Mouse (Mus musculus): Measurements from ENCODE around the gene Krtap6-2. TPM values are rescaled to one million over a fixed set of nuclear protein-coding genes. Genes with fewer than 3 reads are reported as not detected.

The Krtap6-2 gene
- polyA plus RNA-seq (2016; fragmentation: Nextera tagmentation; extraction: Ambion mirVana): not detected in 2 replicates

DNA sequence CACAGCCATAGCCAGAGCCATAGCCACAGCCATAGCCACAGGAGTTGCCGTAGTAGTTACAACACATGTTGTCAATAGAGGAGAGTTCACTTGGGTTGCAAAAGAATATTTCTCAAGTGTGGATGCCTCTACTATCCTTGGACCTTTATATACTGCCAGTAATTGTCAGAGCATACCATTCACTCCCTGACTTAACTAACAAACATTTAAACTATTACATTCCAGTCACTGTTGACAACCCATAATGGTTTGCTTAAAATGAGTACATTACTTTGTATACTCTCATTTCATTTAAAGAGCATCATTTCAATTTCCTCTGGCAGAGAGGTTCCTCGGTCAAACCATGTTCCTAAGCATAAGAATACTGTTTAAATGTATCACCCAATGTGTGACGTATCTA lies at the start of gene Krtap6-2:
TSS of gene Krtap6-2 (minus strand) at position 101 of the 400 bp plus-strand sequence.
- Histone ChIP-seq H3K27ac (replicated peaks) (no peak within 1 kb of the TSS), H3K36me3 (no peaks in the 10 kb centered on the region), H3K4me3 (no peak within 1 kb of the TSS), H3K4me1 (no peaks in the 10 kb centered on the region), H3K9me3 (replicated peaks) (no peaks in the 10 kb centered on the region), H3K27me3 (ENCODE audit: low read depth, poor library complexity, severe bottlenecking) (peaks cover 9% of the 10 kb centered on the region; the same call in 1 of the 2 replicates)
- DNase-seq (ENCODE audit: low spot score): no peak
- 92% methylated on average over 3 of the region's 3 CpGs for WGBS

DNA sequence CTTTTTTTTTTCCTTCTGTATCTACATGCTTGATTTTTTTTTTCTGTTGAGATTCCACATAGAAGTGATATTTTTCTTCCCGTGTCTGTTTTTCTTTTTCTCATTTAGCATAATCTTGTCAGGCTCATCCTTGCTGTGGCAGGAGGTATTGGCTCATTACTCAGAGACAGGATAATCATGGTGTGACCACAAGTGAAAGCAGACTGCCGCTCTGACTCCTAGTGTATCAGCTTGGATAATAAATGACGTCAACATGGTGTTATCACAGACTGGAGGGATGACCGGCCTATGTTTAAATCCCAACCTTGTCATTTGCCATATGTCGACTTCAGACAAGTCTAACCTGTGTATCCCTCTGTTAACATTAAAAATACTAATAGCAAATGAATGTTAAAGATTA lies 41.3 kb upstream of the Krtap6-2 start:
- DNase-seq (ENCODE audit: low spot score): no peak
- no peaks in the 10 kb centered on the region for H3K4me1 ChIP-seq
- H3K27me3 ChIP-seq (ENCODE audit: low read depth, poor library complexity, severe bottlenecking): no peaks in the 10 kb centered on the region
- H3K9me3 ChIP-seq (replicated peaks): no peaks in the 10 kb centered on the region
- no peak overlapping the region for H3K4me3 ChIP-seq
- no peak overlapping the region for H3K27ac ChIP-seq (replicated peaks)
- no peaks in the 10 kb centered on the region for H3K36me3 ChIP-seq
- 91% methylated on average over 5 of the region's 5 CpGs for WGBS

DNA sequence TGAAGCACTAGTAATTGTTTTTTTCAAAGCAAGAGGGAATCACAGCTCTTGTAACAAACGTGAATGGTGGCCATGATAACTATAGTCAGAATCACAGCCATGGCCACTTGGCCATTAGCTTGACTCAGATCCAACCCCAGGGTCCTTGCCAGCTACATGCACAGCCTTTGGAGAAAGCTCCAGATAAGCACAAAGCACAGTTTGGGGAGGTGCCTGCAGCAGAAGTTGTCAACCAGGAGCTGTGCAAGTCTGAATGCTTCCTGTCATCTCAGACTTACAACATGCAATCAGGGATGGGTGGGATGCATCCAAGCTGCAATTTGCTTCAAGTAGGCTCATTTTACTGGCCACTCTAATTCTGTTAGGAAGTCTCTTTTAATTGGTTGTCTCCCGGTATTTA lies 9.7 kb upstream of the Krtap6-2 start:
- Histone ChIP-seq H3K36me3 (no peaks in the 10 kb centered on the region), H3K27me3 (ENCODE audit: low read depth, poor library complexity, severe bottlenecking) (no peaks in the 10 kb centered on the region), H3K27ac (replicated peaks) (no peak overlapping the region), H3K9me3 (replicated peaks) (0 out of 2 replicates have a peak, but pooled peaks cover 5% of the 10 kb centered on the region), H3K4me1 (no peaks in the 10 kb centered on the region), H3K4me3 (no peak overlapping the region)
- no peak for DNase-seq (ENCODE audit: low spot score)
- 91% methylated on average over 2 of the region's 2 CpGs for WGBS

DNA sequence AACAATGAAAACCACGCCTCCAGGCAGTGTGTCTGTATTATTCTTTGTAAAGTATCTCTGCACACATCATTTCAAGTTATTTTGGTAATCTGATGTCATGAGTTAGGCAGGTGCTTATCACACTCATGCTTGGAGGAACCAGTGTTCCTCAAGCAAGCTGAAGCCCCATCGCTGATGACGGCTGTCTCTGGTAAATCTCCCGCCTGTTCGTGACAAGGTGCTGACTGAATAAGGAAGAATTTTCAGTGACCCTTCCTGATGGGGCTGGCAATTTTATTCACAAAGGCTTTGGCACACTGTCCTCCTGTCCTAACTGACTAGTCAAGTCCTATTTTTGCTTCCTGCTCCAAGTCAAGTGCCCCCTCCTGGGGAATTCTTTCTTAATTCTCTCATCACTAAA lies 5.4 kb upstream of the Krtap6-2 start:
- Histone ChIP-seq H3K27me3 (ENCODE audit: low read depth, poor library complexity, severe bottlenecking) (no peaks in the 10 kb centered on the region), H3K4me1 (no peaks in the 10 kb centered on the region), H3K36me3 (no peaks in the 10 kb centered on the region), H3K4me3 (no peak overlapping the region), H3K27ac (replicated peaks) (no peak overlapping the region), H3K9me3 (replicated peaks) (0 out of 2 replicates have a peak, but pooled peaks cover 5% of the 10 kb centered on the region)
- DNase-seq (ENCODE audit: low spot score): no peak
- WGBS: 93% methylated on average over 5 of the region's 5 CpGs

DNA sequence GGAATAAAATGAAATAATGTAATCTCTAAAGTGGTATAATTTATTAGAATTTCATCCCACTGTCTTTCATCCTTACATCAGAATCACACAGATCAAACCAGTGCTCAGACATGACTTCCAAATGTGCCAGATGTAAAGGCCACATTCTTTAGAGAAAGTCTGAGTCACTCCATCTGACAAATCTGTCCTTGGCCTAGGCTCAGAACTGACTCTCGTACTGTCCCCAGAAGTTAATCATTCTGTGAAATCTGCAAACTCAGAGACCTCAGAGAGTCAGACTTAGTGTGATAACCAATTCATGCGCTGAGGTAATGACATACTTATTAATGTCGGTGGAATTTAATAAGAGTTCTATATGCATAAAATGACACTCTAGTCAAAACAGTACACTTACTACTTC lies 3.6 kb downstream of the Krtap6-2 start:
- Histone ChIP-seq H3K4me1 (no peaks in the 10 kb centered on the region), H3K4me3 (no peak overlapping the region), H3K36me3 (no peaks in the 10 kb centered on the region), H3K27me3 (ENCODE audit: low read depth, poor library complexity, severe bottlenecking) (peaks cover 19% of the 10 kb centered on the region; the same call in 1 of the 2 replicates), H3K27ac (replicated peaks) (no peak overlapping the region), H3K9me3 (replicated peaks) (0 out of 2 replicates have a peak, but pooled peaks cover 2% of the 10 kb centered on the region)
- DNase-seq (ENCODE audit: low spot score): no peak
- 92% methylated on average over 3 of the region's 3 CpGs for WGBS

DNA sequence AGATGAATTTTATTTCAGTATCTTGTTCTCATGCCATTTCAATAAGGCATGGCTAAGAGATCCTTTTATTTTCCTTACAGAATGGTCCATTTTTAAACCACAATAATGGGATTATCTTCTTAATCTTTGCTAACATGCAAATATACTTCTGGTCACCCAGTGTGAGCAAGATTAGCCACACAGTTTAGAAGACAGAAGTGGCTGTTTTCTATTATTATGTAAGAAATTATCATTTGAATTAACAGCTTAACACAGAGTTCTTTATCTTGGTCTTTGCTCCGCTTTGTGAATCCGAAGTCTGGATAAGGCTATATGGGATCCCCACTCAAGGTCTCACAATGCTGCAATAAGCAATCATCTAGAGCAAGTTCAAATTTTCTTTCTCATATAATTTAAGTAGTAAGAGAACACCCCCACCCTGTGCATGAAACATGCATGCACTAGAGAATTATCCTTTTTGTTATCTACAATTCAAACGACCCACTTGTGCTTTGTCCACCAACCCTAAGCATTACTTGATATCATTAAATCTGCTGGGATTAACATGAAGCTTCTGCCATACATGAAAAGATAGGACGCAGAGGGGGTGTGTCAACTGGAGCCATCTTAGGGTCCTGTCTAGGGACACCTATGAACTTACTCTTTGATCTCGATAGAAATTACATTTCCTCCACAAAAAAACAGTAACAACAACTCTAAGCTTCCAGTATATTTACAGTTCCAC lies 9.4 kb downstream of the Krtap6-2 start:
- WGBS: 51% methylated on average over 5 of the region's 5 CpGs
- H3K27ac ChIP-seq (replicated peaks): no peak overlapping the region
- DNase-seq (ENCODE audit: low spot score): no peak
- H3K4me1 ChIP-seq: peaks cover 10% of the 10 kb centered on the region
- no peak overlapping the region for H3K4me3 ChIP-seq
- H3K36me3 ChIP-seq: no peaks in the 10 kb centered on the region
- H3K27me3 ChIP-seq (ENCODE audit: low read depth, poor library complexity, severe bottlenecking): peaks cover 34% of the 10 kb centered on the region; the same call in 1 of the 2 replicates
- H3K9me3 ChIP-seq (replicated peaks): 0 out of 2 replicates have a peak, but pooled peaks cover 2% of the 10 kb centered on the region

DNA sequence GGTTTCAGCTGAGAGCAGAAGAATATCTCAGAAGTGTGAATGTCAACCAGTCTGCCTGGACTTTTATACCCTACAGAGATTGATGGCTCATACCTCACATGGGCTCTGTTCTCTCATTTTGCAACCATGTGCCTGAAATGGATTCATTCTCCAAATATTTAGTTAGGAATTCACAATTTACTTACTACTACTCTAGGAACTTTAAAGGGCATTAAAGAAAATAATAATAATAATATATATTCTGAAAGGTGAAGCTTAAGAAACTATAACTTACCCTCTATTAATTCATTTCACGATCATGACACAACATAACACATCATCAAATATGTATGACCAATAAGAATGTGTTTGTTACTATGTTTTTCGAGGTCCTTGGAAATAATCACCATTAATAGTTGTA lies 16.1 kb downstream of the Krtap6-2 start, which contains the start of gene Krtap21-1:
TSS of gene Krtap21-1 (minus strand) at position 101 of the 400 bp plus-strand sequence.
- Histone ChIP-seq H3K4me1 (no peaks in the 10 kb centered on the region), H3K27ac (replicated peaks) (no peak within 1 kb of the TSS), H3K27me3 (ENCODE audit: low read depth, poor library complexity, severe bottlenecking) (peaks cover 16% of the 10 kb centered on the region; the same call in 1 of the 2 replicates), H3K4me3 (no peak within 1 kb of the TSS), H3K36me3 (no peaks in the 10 kb centered on the region), H3K9me3 (replicated peaks) (no peaks in the 10 kb centered on the region)
- 82% methylated on average over 2 of the region's 2 CpGs for WGBS
- no peak for DNase-seq (ENCODE audit: low spot score)

DNA sequence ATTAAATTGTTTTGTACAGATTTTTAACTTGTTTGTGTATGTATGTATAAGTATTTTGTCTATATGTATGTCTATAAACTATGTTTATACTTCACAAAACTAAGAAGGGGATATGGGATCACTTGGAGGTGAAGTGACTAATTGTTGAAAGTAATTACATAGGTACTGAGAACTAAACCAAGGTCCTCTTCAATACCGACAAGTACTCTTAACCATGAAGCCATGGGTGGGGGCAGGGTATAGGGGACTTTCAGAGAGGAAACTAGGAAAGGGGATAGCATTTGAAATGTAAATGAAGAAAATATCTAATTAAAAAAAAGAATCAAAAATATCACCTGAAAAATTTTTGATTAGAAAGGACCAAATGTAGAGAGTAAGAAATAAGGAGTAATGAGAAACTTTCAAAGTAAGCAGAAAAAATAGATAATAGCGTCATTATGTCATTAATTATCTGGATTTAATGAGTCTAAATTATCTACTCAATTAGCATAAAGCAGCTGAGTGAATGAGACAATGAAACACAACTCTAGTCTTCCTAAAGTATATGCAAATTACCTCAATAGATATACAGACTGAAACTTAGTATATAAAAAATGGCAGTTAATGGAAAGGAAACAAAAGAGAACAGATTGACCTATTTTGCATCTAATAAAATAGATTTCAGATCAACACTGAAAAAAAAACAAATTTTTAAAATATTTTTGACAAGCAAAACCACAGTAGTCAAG lies 47.0 kb downstream of the Krtap6-2 start:
- Histone ChIP-seq H3K4me3 (no peak overlapping the region), H3K4me1 (no peaks in the 10 kb centered on the region), H3K36me3 (no peaks in the 10 kb centered on the region), H3K27me3 (ENCODE audit: low read depth, poor library complexity, severe bottlenecking) (no peaks in the 10 kb centered on the region), H3K27ac (replicated peaks) (no peak overlapping the region), H3K9me3 (replicated peaks) (no peaks in the 10 kb centered on the region)
- DNase-seq (ENCODE audit: low spot score): no peak
- 91% methylated on average over 2 of the region's 2 CpGs for WGBS

Other genes with a start within 250 kb of the Krtap6-2 start
- not detected in 2 replicates for gene 1110057P08Rik, start 245.4 kb downstream of the Krtap6-2 start, polyA plus RNA-seq (2016; fragmentation: Nextera tagmentation; extraction: Ambion mirVana)
- not detected in 2 replicates for gene Krtap20-2, start 214.2 kb downstream of the Krtap6-2 start, polyA plus RNA-seq (2016; fragmentation: Nextera tagmentation; extraction: Ambion mirVana)
- gene Krtap21-1, start 16.2 kb downstream of the Krtap6-2 start, polyA plus RNA-seq (2016; fragmentation: Nextera tagmentation; extraction: Ambion mirVana): not detected in 2 replicates
- 0.25 TPM in 1 of 2 replicates, not detected in the other for gene Krtap8-1, start 67.8 kb upstream of the Krtap6-2 start, polyA plus RNA-seq (2016; fragmentation: Nextera tagmentation; extraction: Ambion mirVana)
- gene Krtap7-1, start 88.2 kb upstream of the Krtap6-2 start, polyA plus RNA-seq (2016; fragmentation: Nextera tagmentation; extraction: Ambion mirVana): not detected in 2 replicates
- not detected in 2 replicates for gene Krtap11-1, start 151.1 kb upstream of the Krtap6-2 start, polyA plus RNA-seq (2016; fragmentation: Nextera tagmentation; extraction: Ambion mirVana)

Measured in midbrain, embryonic 10.5 days (tissue).